Mouse (Mus musculus) myocyte (in vitro differentiated cells): ENCODE measurements around the gene March1.
"Not testable (repeated sequence)": the region's sequence is repeated elsewhere in the genome, so short reads cannot be mapped to it uniquely, and the experiment has no call there.

Experiments used
- CEBPB ChIP-seq: IDR thresholded peaks from 2 replicates; pipeline ENCODE4 v1.6.1; 2011; ENCODE audit warnings: mild to moderate bottlenecking, moderate library complexity; ENCODE audit not compliant: poor library complexity, insufficient read depth, severe bottlenecking
- E2F4 ChIP-seq: IDR thresholded peaks from one replicate; pipeline ENCODE4 v1.6.1; 2011; ENCODE audit warnings: mild to moderate bottlenecking, control low read depth, moderate library complexity; ENCODE audit not compliant: insufficient read depth
- MAX ChIP-seq: IDR thresholded peaks from one replicate; pipeline ENCODE4 v1.6.1; 2011; ENCODE audit warnings: low read depth, mild to moderate bottlenecking, control low read depth
- MYOD1 ChIP-seq, 3 experiments: IDR thresholded peaks; one replicate each; pipeline ENCODE4 v1.6.1; 2011; ENCODE audit warnings: control low read depth in 2 of 3, low read depth in 2 of 3, mild to moderate bottlenecking in 2 of 3, moderate library complexity in 1 of 3; ENCODE audit not compliant: insufficient read length in 2 of 3, control insufficient read depth in 1 of 3
- MYOG ChIP-seq, 3 experiments: IDR thresholded peaks; one replicate each; pipeline ENCODE4 v1.6.1; 2011; ENCODE audit warnings: control low read depth in 2 of 3, low read depth in 2 of 3, mild to moderate bottlenecking in 2 of 3; ENCODE audit not compliant: insufficient read length in 2 of 3, control insufficient read depth in 1 of 3, insufficient read depth in 1 of 3
- POLR2A ChIP-seq: IDR thresholded peaks from one replicate; pipeline ENCODE4 v1.6.1; 2011; ENCODE audit warnings: low read depth, mild to moderate bottlenecking, control low read depth, moderate library complexity; ENCODE audit not compliant: insufficient read length
- POLR2AphosphoS2 ChIP-seq: IDR thresholded peaks from one replicate; pipeline ENCODE4 v1.6.1; 2011; ENCODE audit warnings: low read depth, control low read depth; ENCODE audit not compliant: insufficient read length
- REST ChIP-seq: IDR thresholded peaks from one replicate; pipeline ENCODE4 v1.6.1; 2011; ENCODE audit warnings: mild to moderate bottlenecking, control low read depth, moderate library complexity; ENCODE audit not compliant: insufficient read depth, insufficient read length
- SRF ChIP-seq: IDR thresholded peaks from one replicate; pipeline ENCODE4 v1.6.1; 2011; ENCODE audit warnings: low read depth; ENCODE audit not compliant: control insufficient read depth, insufficient read length
- TCF12 ChIP-seq: IDR thresholded peaks from one replicate; pipeline ENCODE4 v1.6.1; 2011; ENCODE audit warnings: mild to moderate bottlenecking, control low read depth; ENCODE audit not compliant: poor library complexity, insufficient read depth, severe bottlenecking
- TCF3 ChIP-seq: IDR thresholded peaks from one replicate; pipeline ENCODE4 v1.6.1; 2011; ENCODE audit warnings: low read depth, control low read depth; ENCODE audit not compliant: insufficient read length
- USF1 ChIP-seq: IDR thresholded peaks from one replicate; pipeline ENCODE4 v1.6.1; 2011; ENCODE audit warnings: low read depth, mild to moderate bottlenecking, control low read depth, moderate library complexity

GRCm38 (mm10) chr8:66405796-66406195 is 788.1 kb downstream of the March1 start:
- TF ChIP-seq E2F4; POLR2A; TCF12; MAX; USF1; POLR2AphosphoS2; CEBPB; MYOG (IDR thresholded peaks at IDR 0.05; ENCODE audit: control insufficient read depth in 1 of 3, insufficient read depth in 1 of 3, insufficient read length in 2 of 3, low read depth in 2 of 3); MYOD1 (IDR thresholded peaks at IDR 0.05; ENCODE audit: control insufficient read depth in 1 of 3, insufficient read length in 2 of 3, low read depth in 2 of 3); TCF3; SRF; REST: not testable (repeated sequence)
